Mouse (Mus musculus) limb, embryonic 12.5 days (tissue): ENCODE measurements at regions not wholly inside any gene's neighbourhood (a gene's known extent, or its start where the extent isn't known, plus 50 kb on each side); places are given as distances from the start of the nearest gene placed in this dataset.

Source experiments
- ATAC-seq: fragments of 200-750 bp; cut with Nextera tagmentation; 2 replicates; pipeline ENCODE4 v1.8.0; 2017; ENCODE audit warnings: low read depth, moderate TSS enrichment; ENCODE audit not compliant: insufficient number of reproducible peaks, insufficient read depth, low FRiP score, low TSS enrichment
- H3K27ac ChIP-seq: fragments of 300-500 bp; sonication (generic); 2 replicates; pipeline ENCODE4 v1.5.1; 2016; ENCODE audit warnings: mild to moderate bottlenecking, moderate library complexity
- H3K27me3 ChIP-seq: fragments of 300-500 bp; sonication (generic); 2 replicates; pipeline ENCODE4 v1.6.1; 2016; ENCODE audit warnings: mild to moderate bottlenecking, moderate library complexity
- H3K36me3 ChIP-seq: fragments of 300-500 bp; sonication (generic); 2 replicates; pipeline ENCODE4 v1.6.1; 2016; ENCODE audit warnings: mild to moderate bottlenecking, moderate library complexity
- H3K4me1 ChIP-seq: fragments of 300-500 bp; sonication (generic); replicated peaks from 2 replicates; pipeline ENCODE4 v1.6.1; 2016
- H3K4me2 ChIP-seq: fragments of 300-500 bp; sonication (generic); 2 replicates; pipeline ENCODE4 v1.6.1; 2016; ENCODE audit warnings: mild to moderate bottlenecking, moderate library complexity
- H3K4me3 ChIP-seq: fragments of 300-500 bp; sonication (generic); replicated peaks from 2 replicates; pipeline ENCODE4 v1.5.1; 2016; ENCODE audit warnings: mild to moderate bottlenecking
- H3K9ac ChIP-seq: fragments of 300-500 bp; sonication (generic); replicated peaks from 2 replicates; pipeline ENCODE4 v1.6.1; 2016; ENCODE audit warnings: mild to moderate bottlenecking, moderate library complexity
- H3K9me3 ChIP-seq: fragments of 300-500 bp; sonication (generic); 2 replicates; pipeline ENCODE4 v1.6.1; 2016; ENCODE audit warnings: mild to moderate bottlenecking, moderate library complexity
- WGBS: fragments of 180-500 bp; shearing (Covaris S2); methylation state at CpG from one replicate; pipeline ENCODE4 v1.1.7; 2016; 5-methylcytosine and 5-hydroxymethylcytosine counted together

DNA sequence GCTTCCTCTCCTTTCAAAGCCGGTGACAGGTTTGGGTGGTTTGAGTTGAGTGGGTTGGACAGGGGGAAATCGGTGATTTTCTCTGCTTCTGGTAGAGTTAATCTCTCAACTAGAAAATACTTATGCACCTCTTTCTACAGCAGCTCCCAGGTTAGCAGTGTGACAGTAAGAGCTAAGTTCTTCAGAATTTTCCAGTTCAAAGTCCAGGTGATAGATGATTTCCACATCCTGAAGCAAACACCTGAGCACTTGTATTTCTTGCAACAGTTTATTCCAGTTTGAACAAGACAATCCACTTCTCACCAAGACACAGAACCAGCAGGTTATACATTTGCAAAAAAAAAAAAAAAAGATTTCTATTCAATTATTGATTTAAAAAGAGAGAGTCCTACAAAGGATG is 104.0 kb upstream of the Nr2f2 start:
- Histone ChIP-seq H3K27me3 (peaks cover 11% of the 10 kb centered on the region; the same call in 1 of the 2 replicates), H3K4me2 (no peak overlapping the region), H3K9me3 (no peaks in the 10 kb centered on the region), H3K4me3 (no peak overlapping the region), H3K27ac (no peak overlapping the region), H3K9ac (no peak overlapping the region), H3K4me1 (peaks cover 17% of the 10 kb centered on the region), H3K36me3 (no peaks in the 10 kb centered on the region)
- no peak for ATAC-seq
- 87% methylated on average over 2 of the region's 2 CpGs for WGBS

DNA sequence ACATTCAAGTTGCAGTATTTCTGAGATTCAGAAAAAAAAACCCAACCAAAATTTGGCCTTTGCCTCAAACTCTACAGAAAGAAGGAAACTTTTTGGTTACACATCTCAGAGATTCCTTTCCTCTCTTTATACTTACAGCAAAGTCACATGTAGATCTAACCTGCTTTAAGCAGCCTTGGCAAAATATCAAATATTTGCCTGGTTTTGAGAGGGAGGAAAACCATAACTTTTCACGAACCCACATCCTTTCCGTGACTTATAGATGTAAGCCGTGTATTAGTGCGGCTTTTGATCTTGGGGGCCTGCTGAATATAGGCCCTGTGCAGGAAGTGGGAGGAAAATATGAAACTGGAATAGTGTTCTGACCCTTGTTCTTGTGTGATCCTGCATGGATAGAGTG is 95.6 kb upstream of the Nr2f2 start:
- H3K27me3 ChIP-seq: 0 out of 2 replicates have a peak, but pooled peaks cover 3% of the 10 kb centered on the region
- no peak overlapping the region for H3K27ac ChIP-seq
- H3K4me2 ChIP-seq: no peak overlapping the region
- no peak for ATAC-seq
- H3K4me3 ChIP-seq: no peak overlapping the region
- H3K9ac ChIP-seq: no peak overlapping the region
- 56% methylated on average over 4 of the region's 4 CpGs for WGBS
- no peaks in the 10 kb centered on the region for H3K9me3 ChIP-seq
- H3K4me1 ChIP-seq: no peaks in the 10 kb centered on the region
- no peaks in the 10 kb centered on the region for H3K36me3 ChIP-seq

DNA sequence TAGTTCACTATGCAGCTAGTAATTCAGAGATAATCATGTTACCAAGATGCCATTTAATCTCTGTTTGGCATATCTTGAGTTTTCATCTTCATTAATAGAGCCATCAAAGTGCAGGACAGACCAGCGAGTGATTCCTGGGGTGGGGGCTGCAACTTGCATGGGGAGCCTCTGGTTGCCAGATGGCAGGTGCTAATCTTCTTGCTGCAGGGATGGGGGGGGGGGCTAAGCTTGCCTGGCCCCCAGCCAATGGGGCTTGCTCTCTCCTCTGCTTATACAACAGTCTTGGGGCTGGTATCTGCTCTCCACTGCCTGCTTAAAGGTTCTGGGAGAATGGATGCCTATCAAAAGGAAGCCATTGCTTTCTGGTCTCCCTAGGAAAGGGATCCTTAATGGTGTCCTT is 88.0 kb upstream of the Nr2f2 start:
- Histone ChIP-seq H3K9me3 (no peaks in the 10 kb centered on the region), H3K4me3 (no peak overlapping the region), H3K4me2 (no peak overlapping the region), H3K27ac (no peak overlapping the region), H3K36me3 (no peaks in the 10 kb centered on the region), H3K4me1 (no peaks in the 10 kb centered on the region), H3K9ac (no peak overlapping the region), H3K27me3 (no peaks in the 10 kb centered on the region)
- no peak for ATAC-seq
- 63% methylated on average over 1 of the region's 1 CpGs for WGBS

DNA sequence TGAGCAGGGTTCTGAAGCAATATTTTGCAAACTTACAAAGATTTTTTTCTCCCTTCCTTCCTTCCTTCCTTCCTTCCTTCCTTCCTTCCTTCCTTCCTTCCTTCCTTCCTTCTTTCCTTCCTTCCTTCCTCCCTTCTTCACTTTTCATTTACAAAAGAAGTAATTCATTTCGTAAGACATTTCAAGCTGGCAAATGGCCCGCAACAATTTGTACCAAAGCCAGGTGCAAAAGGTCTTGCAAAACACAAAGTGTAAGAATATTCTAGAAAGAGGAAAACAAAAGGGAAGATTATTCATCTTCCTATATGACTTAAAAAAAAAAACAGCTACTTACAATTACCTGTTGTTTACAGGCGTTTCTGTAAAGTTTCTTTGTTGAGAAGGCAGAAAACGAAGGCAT is 86.3 kb upstream of the Nr2f2 start:
- no peak overlapping the region for H3K9ac ChIP-seq
- no peaks in the 10 kb centered on the region for H3K4me1 ChIP-seq
- no peak for ATAC-seq

DNA sequence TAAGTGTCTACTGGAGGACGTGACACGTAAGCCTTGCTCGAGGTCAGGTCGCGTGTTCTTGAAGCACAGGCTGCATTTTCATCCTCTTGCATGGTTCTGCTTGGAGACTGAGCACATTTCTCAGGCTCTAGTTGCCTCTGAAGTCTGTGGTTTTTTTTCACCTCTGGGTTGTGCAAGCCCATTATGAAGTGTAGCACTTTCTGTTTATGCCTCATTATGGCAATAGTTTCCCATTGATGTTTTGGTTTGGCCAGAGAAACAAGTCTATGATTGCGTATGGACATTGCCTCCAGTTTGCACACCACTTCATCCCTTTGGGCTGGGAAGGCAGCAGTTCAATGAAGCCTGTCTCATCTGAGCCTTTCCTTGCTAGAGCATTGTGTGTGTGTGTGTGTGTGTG is 72.4 kb upstream of the Nr2f2 start:
- 94% methylated on average over 6 of the region's 6 CpGs for WGBS

More for the DNA sequence above, 86.3 kb upstream of the Nr2f2 start:
- no peak overlapping the region for H3K4me3 ChIP-seq
- no peaks in the 10 kb centered on the region for H3K9me3 ChIP-seq
- WGBS: 77% methylated on average over 4 of the region's 4 CpGs
- H3K4me2 ChIP-seq: no peak overlapping the region
- no peaks in the 10 kb centered on the region for H3K36me3 ChIP-seq
- H3K27ac ChIP-seq: no peak overlapping the region
- H3K27me3 ChIP-seq: no peaks in the 10 kb centered on the region

DNA sequence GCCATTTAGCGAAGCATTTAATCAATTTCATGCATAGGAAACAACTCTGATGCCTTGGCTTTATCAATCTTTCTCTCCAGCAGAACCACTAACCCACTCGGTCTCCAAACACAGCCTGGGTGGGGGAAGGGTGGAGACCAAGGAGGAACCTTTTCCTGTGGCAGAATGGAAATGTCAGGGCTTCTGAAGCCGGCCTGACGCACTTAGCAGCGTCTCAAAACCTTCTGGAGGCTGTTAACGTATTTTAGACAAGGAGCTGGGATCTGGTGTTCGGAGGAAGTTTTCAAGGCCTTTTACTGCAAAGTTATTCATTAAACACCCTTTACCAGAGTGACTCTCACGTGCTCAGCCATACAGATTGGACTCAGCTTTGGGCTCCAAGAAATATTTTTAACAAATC is 67.3 kb upstream of the Nr2f2 start:
- 19% methylated on average over 8 of the region's 8 CpGs for WGBS
- Histone ChIP-seq H3K27ac (peak overlapping the region; percentile 23; the same call in 1 of the 2 replicates), H3K4me2 (0 out of 2 replicates have a peak overlapping the region, but pooled peaks have one; percentile 15), H3K27me3 (no peaks in the 10 kb centered on the region; the same call in 1 of the 2 replicates), H3K9me3 (no peaks in the 10 kb centered on the region), H3K36me3 (no peaks in the 10 kb centered on the region), H3K4me3 (no peak overlapping the region), H3K4me1 (peaks cover 7% of the 10 kb centered on the region), H3K9ac (no peak overlapping the region)
- ATAC-seq: no peak

More for the DNA sequence above, 72.4 kb upstream of the Nr2f2 start:
- Histone ChIP-seq H3K27me3 (no peaks in the 10 kb centered on the region; the same call in 1 of the 2 replicates), H3K9me3 (no peaks in the 10 kb centered on the region), H3K9ac (no peak overlapping the region), H3K4me1 (no peaks in the 10 kb centered on the region), H3K27ac (no peak overlapping the region), H3K4me3 (no peak overlapping the region), H3K36me3 (no peaks in the 10 kb centered on the region), H3K4me2 (no peak overlapping the region)
- ATAC-seq: no peak

DNA sequence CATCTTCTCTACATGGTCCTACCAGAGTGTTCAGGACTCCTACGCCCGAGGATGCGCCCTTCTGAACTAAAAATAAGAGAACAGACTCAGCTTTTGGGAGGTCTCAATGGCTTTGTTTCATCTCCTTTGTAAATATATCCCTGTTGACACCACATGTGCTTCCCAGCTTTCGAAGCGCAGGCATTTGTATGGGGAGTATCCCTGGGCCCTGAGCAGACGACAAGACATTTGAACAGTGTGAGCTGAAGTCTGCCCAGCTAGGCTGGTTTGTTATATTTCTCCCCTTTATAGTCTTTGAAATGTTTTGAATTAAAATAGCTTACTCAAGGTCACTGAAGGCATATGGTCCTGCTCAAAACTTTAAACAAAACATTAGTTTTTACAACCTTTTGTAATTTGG is 66.8 kb upstream of the Nr2f2 start:
- WGBS: 61% methylated on average over 6 of the region's 6 CpGs
- H3K27ac ChIP-seq: no peak overlapping the region
- H3K9ac ChIP-seq: no peak overlapping the region
- H3K9me3 ChIP-seq: no peaks in the 10 kb centered on the region
- no peak overlapping the region for H3K4me2 ChIP-seq
- no peak for ATAC-seq
- H3K27me3 ChIP-seq: no peaks in the 10 kb centered on the region; the same call in 1 of the 2 replicates
- H3K4me1 ChIP-seq: peaks cover 7% of the 10 kb centered on the region
- no peaks in the 10 kb centered on the region for H3K36me3 ChIP-seq
- no peak overlapping the region for H3K4me3 ChIP-seq

DNA sequence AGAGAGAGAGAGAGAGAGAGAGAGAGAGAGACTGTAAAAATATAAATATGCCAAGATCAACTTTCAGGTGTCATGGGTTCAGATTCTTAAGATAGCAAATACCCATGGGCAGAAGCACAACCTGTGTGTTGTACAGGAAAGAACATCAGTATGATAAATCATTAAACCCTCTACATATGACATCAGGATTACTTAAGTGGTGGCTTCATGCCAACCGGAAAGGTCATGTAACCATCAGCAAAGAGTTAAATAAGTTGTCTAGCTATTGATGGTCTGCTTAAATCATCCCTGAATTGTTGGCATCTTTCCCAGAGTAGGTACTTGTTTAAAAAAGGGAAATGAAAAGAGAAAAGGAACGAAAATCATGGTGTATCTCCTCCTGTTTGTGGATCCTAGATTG is 65.2 kb upstream of the Nr2f2 start:
- H3K27me3 ChIP-seq: no peaks in the 10 kb centered on the region; the same call in 1 of the 2 replicates
- 80% methylated on average over 2 of the region's 2 CpGs for WGBS
- H3K36me3 ChIP-seq: no peaks in the 10 kb centered on the region
- H3K9ac ChIP-seq: no peak overlapping the region
- no peaks in the 10 kb centered on the region for H3K9me3 ChIP-seq
- no peak overlapping the region for H3K4me3 ChIP-seq
- peaks cover 7% of the 10 kb centered on the region for H3K4me1 ChIP-seq
- H3K4me2 ChIP-seq: no peak overlapping the region
- no peak for ATAC-seq
- no peak overlapping the region for H3K27ac ChIP-seq

DNA sequence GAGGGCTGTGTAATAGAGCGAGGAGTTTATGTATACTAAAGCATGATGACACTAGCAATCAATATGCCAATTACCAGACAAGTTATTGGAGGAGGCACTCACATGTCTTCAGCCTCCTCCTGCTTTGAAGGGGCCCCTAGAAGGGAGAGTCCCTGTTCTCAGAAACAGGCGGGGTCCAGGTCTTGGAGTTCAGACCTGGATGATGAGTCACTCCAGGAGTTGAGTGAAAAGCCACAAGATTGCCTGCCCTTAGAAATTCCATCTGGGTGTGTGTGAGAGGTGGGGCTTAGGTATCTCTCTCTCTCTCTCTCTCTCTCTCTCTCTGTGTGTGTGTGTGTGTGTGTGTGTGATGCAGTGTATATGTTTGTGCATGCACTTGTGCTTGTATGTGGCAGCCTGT is 62.8 kb upstream of the Nr2f2 start:
- Histone ChIP-seq H3K36me3 (no peaks in the 10 kb centered on the region), H3K9me3 (no peaks in the 10 kb centered on the region), H3K9ac (no peak overlapping the region), H3K4me1 (peaks cover 7% of the 10 kb centered on the region), H3K4me3 (no peak overlapping the region), H3K27ac (no peak overlapping the region), H3K4me2 (no peak overlapping the region), H3K27me3 (no peaks in the 10 kb centered on the region)
- ATAC-seq: no peak
- 28% methylated on average over 2 of the region's 2 CpGs for WGBS

DNA sequence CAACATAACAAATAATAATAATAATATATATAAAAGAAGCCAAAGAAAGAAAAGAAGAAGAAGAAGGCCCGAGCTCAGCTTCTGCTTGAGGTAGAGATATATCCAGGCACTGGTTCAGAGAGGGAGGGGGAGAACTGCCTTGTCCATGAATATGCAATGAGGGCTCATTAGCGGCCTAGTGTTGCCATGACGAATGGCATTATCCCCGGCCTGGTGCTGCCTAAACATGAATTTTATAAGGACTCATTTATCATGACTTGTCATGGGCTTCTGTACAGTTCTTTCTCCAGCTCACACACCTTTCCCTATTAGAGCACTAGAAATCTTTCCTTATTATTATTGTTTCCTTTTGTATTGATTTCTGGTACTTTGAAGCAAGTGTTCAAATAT is 57.7 kb upstream of the Nr2f2 start:
- Histone ChIP-seq H3K27me3 (no peaks in the 10 kb centered on the region), H3K4me1 (no peaks in the 10 kb centered on the region), H3K9me3 (no peaks in the 10 kb centered on the region), H3K36me3 (no peaks in the 10 kb centered on the region), H3K4me2 (no peak overlapping the region), H3K27ac (no peak overlapping the region), H3K4me3 (no peak overlapping the region), H3K9ac (no peak overlapping the region)
- ATAC-seq: no peak
- WGBS: 52% methylated on average over 4 of the region's 4 CpGs

DNA sequence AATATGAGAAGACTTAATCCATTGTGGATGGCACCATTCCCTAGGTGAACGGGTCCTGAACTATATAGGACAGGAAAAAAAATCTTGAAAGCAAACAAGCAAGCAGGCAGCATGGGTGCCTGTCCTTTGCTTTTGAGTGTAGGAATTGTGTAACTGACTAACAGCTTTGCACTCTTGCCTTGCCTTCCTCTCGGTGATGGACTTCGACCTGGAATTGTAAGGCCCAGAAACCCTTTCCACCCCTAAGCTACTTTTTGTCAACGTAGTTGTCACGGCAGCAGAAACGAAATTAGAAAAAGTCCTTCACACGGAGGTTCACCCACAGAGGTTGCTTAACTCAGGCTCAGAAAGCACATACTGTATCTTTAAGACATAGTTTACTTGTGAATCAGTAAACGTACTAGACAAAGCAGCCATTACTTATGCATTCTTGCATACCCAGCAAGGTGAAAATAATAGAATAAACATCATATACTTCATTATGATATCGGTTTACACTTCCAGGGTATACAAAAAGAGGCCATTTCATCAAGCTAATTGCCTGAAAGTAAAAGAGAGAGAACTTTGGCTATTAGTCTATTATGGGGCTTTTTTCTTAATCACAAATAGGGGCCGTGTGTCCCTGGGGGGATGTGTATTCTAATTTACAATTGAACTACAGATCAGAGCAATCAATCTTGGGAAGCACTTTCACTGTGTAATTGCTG is 57.1 kb upstream of the Nr2f2 start:
- Histone ChIP-seq H3K9ac (no peak overlapping the region), H3K36me3 (no peaks in the 10 kb centered on the region), H3K4me1 (no peaks in the 10 kb centered on the region), H3K27me3 (no peaks in the 10 kb centered on the region), H3K4me2 (no peak overlapping the region), H3K27ac (no peak overlapping the region), H3K9me3 (no peaks in the 10 kb centered on the region), H3K4me3 (no peak overlapping the region)
- ATAC-seq: no peak
- WGBS: 80% methylated on average over 10 of the region's 10 CpGs
